Mouse (Mus musculus): ENCODE measurements at regions not wholly inside any gene's neighbourhood (a gene's known extent, or its start where the extent isn't known, plus 50 kb on each side); places are given as distances from the start of the nearest gene placed in this dataset.

- DNase-seq (ENCODE audit: low spot score) (no peak), ATAC-seq (ENCODE audit: low FRiP score) (no peak)
- Histone ChIP-seq H3K4me2 (ENCODE audit: low read depth, low read length, poor library complexity, severe bottlenecking) (no peak overlapping the region), H3K36me3 (ENCODE audit: insufficient read depth, low read length) (no peaks in the 10 kb centered on the region), H3K27ac (ENCODE audit: low read depth, low read length) (no peak overlapping the region), H3K9ac (replicated peaks; ENCODE audit: low read length, poor library complexity, severe bottlenecking) (no peak overlapping the region), H3K4me1 (ENCODE audit: insufficient read depth, low read length) (no peaks in the 10 kb centered on the region), H3K4me3 (ENCODE audit: low read depth, low read length) (no peak overlapping the region), H3K9me3 (ENCODE audit: low read length) (no peaks in the 10 kb centered on the region), H3K27me3 (ENCODE audit: insufficient read depth, low read length) (no peaks in the 10 kb centered on the region)
- no peak for TF ChIP-seq CTCF (IDR thresholded peaks at IDR 0.05)
- WGBS, result 72% methylated on average over 12 of the region's 12 CpGs
Observed at GRCm38 (mm10) chr8:18246299-18246698, 731.8 kb downstream of the Defb40 start.

GRCm38 (mm10) chr8:18217599-18217998 is 760.5 kb downstream of the Defb40 start:
- H3K9me3 ChIP-seq (ENCODE audit: low read length), result no peaks in the 10 kb centered on the region
- peak; percentile 21 for DNase-seq (ENCODE audit: low spot score)
- TF ChIP-seq CTCF (IDR thresholded peaks at IDR 0.05), result no peak
- 56% methylated on average over 2 of the region's 2 CpGs for WGBS
- H3K9ac ChIP-seq (replicated peaks; ENCODE audit: low read length, poor library complexity, severe bottlenecking), result no peak overlapping the region
- no peak overlapping the region for H3K27ac ChIP-seq (ENCODE audit: low read depth, low read length)
- no peaks in the 10 kb centered on the region for H3K36me3 ChIP-seq (ENCODE audit: insufficient read depth, low read length)
- no peak overlapping the region for H3K4me2 ChIP-seq (ENCODE audit: low read depth, low read length, poor library complexity, severe bottlenecking)
- no peaks in the 10 kb centered on the region for H3K4me1 ChIP-seq (ENCODE audit: insufficient read depth, low read length)
- H3K27me3 ChIP-seq (ENCODE audit: insufficient read depth, low read length), result no peaks in the 10 kb centered on the region
- no peak for ATAC-seq (ENCODE audit: low FRiP score)
- no peak overlapping the region for H3K4me3 ChIP-seq (ENCODE audit: low read depth, low read length)

GRCm38 (mm10) chr8:18217192-18217591 is 760.9 kb downstream of the Defb40 start:
- Histone ChIP-seq H3K9ac (replicated peaks; ENCODE audit: low read length, poor library complexity, severe bottlenecking) (no peak overlapping the region), H3K9me3 (ENCODE audit: low read length) (no peaks in the 10 kb centered on the region), H3K4me3 (ENCODE audit: low read depth, low read length) (no peak overlapping the region), H3K4me2 (ENCODE audit: low read depth, low read length, poor library complexity, severe bottlenecking) (no peak overlapping the region), H3K4me1 (ENCODE audit: insufficient read depth, low read length) (no peaks in the 10 kb centered on the region), H3K36me3 (ENCODE audit: insufficient read depth, low read length) (no peaks in the 10 kb centered on the region), H3K27ac (ENCODE audit: low read depth, low read length) (no peak overlapping the region), H3K27me3 (ENCODE audit: insufficient read depth, low read length) (no peaks in the 10 kb centered on the region)
- 79% methylated on average over 7 of the region's 7 CpGs for WGBS
- DNase-seq (ENCODE audit: low spot score) (no peak), ATAC-seq (ENCODE audit: low FRiP score) (no peak)
- TF ChIP-seq CTCF (IDR thresholded peaks at IDR 0.05), result no peak

GRCm38 (mm10) chr8:18216516-18216915 is 761.5 kb downstream of the Defb40 start:
- Histone ChIP-seq H3K4me1 (ENCODE audit: insufficient read depth, low read length) (no peaks in the 10 kb centered on the region), H3K9ac (replicated peaks; ENCODE audit: low read length, poor library complexity, severe bottlenecking) (no peak overlapping the region), H3K4me2 (ENCODE audit: low read depth, low read length, poor library complexity, severe bottlenecking) (no peak overlapping the region), H3K27ac (ENCODE audit: low read depth, low read length) (no peak overlapping the region), H3K4me3 (ENCODE audit: low read depth, low read length) (no peak overlapping the region), H3K9me3 (ENCODE audit: low read length) (no peaks in the 10 kb centered on the region), H3K36me3 (ENCODE audit: insufficient read depth, low read length) (no peaks in the 10 kb centered on the region), H3K27me3 (ENCODE audit: insufficient read depth, low read length) (no peaks in the 10 kb centered on the region)
- WGBS, result 28% methylated on average over 1 of the region's 1 CpGs
- ATAC-seq (ENCODE audit: low FRiP score) (0 out of 2 replicates have a peak, but pooled peaks have one; percentile 16), DNase-seq (ENCODE audit: low spot score) (no peak)
- TF ChIP-seq CTCF (IDR thresholded peaks at IDR 0.05), result no peak

- Histone ChIP-seq H3K4me2 (ENCODE audit: low read depth, low read length, poor library complexity, severe bottlenecking) (no peak overlapping the region), H3K9ac (replicated peaks; ENCODE audit: low read length, poor library complexity, severe bottlenecking) (no peak overlapping the region), H3K27ac (ENCODE audit: low read depth, low read length) (no peak overlapping the region), H3K36me3 (ENCODE audit: insufficient read depth, low read length) (no peaks in the 10 kb centered on the region), H3K4me1 (ENCODE audit: insufficient read depth, low read length) (no peaks in the 10 kb centered on the region), H3K4me3 (ENCODE audit: low read depth, low read length) (no peak overlapping the region), H3K9me3 (ENCODE audit: low read length) (no peaks in the 10 kb centered on the region), H3K27me3 (ENCODE audit: insufficient read depth, low read length) (no peaks in the 10 kb centered on the region)
- no peak for DNase-seq (ENCODE audit: low spot score)
- WGBS, result 83% methylated on average over 1 of the region's 1 CpGs
- TF ChIP-seq CTCF (IDR thresholded peaks at IDR 0.05), result no peak
- no peak for ATAC-seq (ENCODE audit: low FRiP score)
Observed at GRCm38 (mm10) chr8:18210067-18210466, 768.0 kb downstream of the Defb40 start.

GRCm38 (mm10) chr8:18208658-18209057 is 769.4 kb downstream of the Defb40 start:
- 59% methylated on average over 1 of the region's 1 CpGs for WGBS
- H3K36me3 ChIP-seq (ENCODE audit: insufficient read depth, low read length), result no peaks in the 10 kb centered on the region
- no peak for TF ChIP-seq CTCF (IDR thresholded peaks at IDR 0.05)
- no peaks in the 10 kb centered on the region for H3K27me3 ChIP-seq (ENCODE audit: insufficient read depth, low read length)
- H3K4me2 ChIP-seq (ENCODE audit: low read depth, low read length, poor library complexity, severe bottlenecking), result no peak overlapping the region
- no peaks in the 10 kb centered on the region for H3K4me1 ChIP-seq (ENCODE audit: insufficient read depth, low read length)
- no peak overlapping the region for H3K4me3 ChIP-seq (ENCODE audit: low read depth, low read length)
- no peak overlapping the region for H3K9ac ChIP-seq (replicated peaks; ENCODE audit: low read length, poor library complexity, severe bottlenecking)
- H3K27ac ChIP-seq (ENCODE audit: low read depth, low read length), result no peak overlapping the region
- DNase-seq (ENCODE audit: low spot score) (no peak), ATAC-seq (ENCODE audit: low FRiP score) (no peak)
- H3K9me3 ChIP-seq (ENCODE audit: low read length), result no peaks in the 10 kb centered on the region
